Mouse (Mus musculus) stomach, embryonic 14.5 days (tissue): ENCODE results near the gene Ksr2. TPM values are rescaled to one million over a fixed set of nuclear protein-coding genes. Genes with fewer than 3 reads are reported as not detected.

ENCODE experiments used
- ATAC-seq: fragments of 200-750 bp; cut with Nextera tagmentation; 2 replicates; pipeline ENCODE4 v1.8.0; 2017; ENCODE audit warnings: low read depth, moderate TSS enrichment; ENCODE audit not compliant: insufficient number of reproducible peaks, insufficient read depth, low FRiP score
- H3K27ac ChIP-seq: fragments of 300-500 bp; sonication (generic); 2 replicates; pipeline ENCODE4 v1.5.1; 2014; ENCODE audit warnings: mild to moderate bottlenecking, low read length, moderate library complexity, mixed read lengths
- H3K27me3 ChIP-seq: fragments of 300-500 bp; sonication (generic); 2 replicates; pipeline ENCODE4 v1.6.1; 2014; ENCODE audit warnings: low read length, control low read depth, mixed read lengths; ENCODE audit not compliant: control insufficient read depth, insufficient read depth
- H3K36me3 ChIP-seq: fragments of 300-500 bp; sonication (generic); 2 replicates; pipeline ENCODE4 v1.6.1; 2014; ENCODE audit warnings: mild to moderate bottlenecking, control low read depth, low read length, moderate library complexity, mixed read lengths; ENCODE audit not compliant: control insufficient read depth, insufficient read depth
- H3K4me1 ChIP-seq: fragments of 300-500 bp; sonication (generic); 2 replicates; pipeline ENCODE4 v1.6.1; 2014; ENCODE audit warnings: low read length, control low read depth, mixed read lengths; ENCODE audit not compliant: control insufficient read depth, insufficient read depth
- H3K4me2 ChIP-seq: fragments of 300-500 bp; sonication (generic); replicated peaks from 2 replicates; pipeline ENCODE4 v1.6.1; 2014; ENCODE audit warnings: low read depth, low read length, control low read depth
- H3K4me3 ChIP-seq: fragments of 300-500 bp; sonication (generic); 2 replicates; pipeline ENCODE4 v1.5.1; 2014; ENCODE audit warnings: low read depth, low read length, control low read depth
- H3K9ac ChIP-seq: fragments of 300-500 bp; sonication (generic); replicated peaks from 2 replicates; pipeline ENCODE4 v1.6.1; 2014; ENCODE audit warnings: low read depth, mild to moderate bottlenecking, control low read depth, low read length, moderate library complexity, mixed read lengths
- H3K9me3 ChIP-seq: fragments of 300-500 bp; sonication (generic); 2 replicates; pipeline ENCODE4 v1.6.1; 2016; ENCODE audit warnings: low read depth, low read length, control low read depth; ENCODE audit not compliant: control insufficient read depth
- WGBS: fragments of 180-500 bp; shearing (Covaris S2); extraction: QIAGEN DNeasy Blood & Tissue Kit; methylation state at CpG from one replicate; pipeline ENCODE4 v1.1.7; 2014; 5-methylcytosine and 5-hydroxymethylcytosine counted together
- polyA plus RNA-seq: library from polyadenylated mRNA; unstranded; fragments of >200 nt; fragmentation: Nextera tagmentation; extraction: Ambion mirVana; gene quantifications from 2 replicates; pipeline ENCODE4 v1.2.1, GENCODE M21; 2014

Gene Ksr2
- polyA plus RNA-seq, 1 experiment from 2014 or later = 0.69 TPM

DNA sequence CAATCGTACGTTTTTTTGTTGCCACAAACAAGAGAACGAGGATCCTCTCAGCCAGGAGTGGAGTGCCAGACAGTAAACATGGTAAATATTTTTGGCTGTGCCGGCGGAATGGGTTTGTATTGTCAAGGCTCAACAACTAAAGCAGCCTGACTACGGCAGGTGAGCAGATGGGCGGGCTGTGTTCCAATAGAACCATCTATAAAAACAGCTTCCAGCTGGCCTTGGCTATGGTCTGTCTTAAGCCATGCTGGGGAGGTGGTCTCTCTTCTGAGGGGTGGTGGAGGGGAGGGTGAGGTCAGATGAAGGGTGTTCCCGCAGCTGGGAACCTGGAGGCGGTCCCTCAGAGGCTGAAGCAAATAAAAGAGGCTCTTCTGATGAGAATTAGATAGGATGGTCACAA is 142.8 kb downstream of the Ksr2 start:
- Histone ChIP-seq H3K27me3 (no peaks in the 10 kb centered on the region), H3K9ac (no peak overlapping the region), H3K4me2 (no peak overlapping the region), H3K36me3 (no peaks in the 10 kb centered on the region), H3K4me1 (no peaks in the 10 kb centered on the region), H3K27ac (no peak overlapping the region), H3K4me3 (no peak overlapping the region), H3K9me3 (peaks cover 4% of the 10 kb centered on the region; the same call in 1 of the 2 replicates)
- WGBS = 70% methylated on average over 9 of the region's 9 CpGs
- no peak for ATAC-seq

DNA sequence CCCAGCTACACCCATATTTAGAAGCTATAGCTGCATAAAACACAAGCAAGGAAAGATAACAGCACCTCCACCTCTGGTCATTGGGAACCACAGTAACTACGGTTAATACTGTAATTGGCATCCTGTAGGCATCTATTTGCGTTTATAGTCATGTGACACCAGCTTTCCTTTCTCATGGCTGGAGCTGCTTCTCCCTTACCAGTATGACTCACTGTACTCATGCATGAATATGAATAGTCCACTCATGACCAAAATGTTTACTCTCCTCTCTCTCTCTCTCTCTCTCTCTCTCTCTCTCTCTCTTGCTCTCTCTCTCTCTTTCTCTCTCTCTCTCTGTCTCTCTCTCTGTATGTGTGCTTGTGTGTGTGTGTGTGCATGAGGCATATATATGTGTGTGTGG is 147.3 kb downstream of the Ksr2 start:
- no peak for ATAC-seq
- no peaks in the 10 kb centered on the region for H3K36me3 ChIP-seq
- no peak overlapping the region for H3K4me2 ChIP-seq
- no peaks in the 10 kb centered on the region for H3K4me1 ChIP-seq
- H3K27me3 ChIP-seq = no peaks in the 10 kb centered on the region
- no peak overlapping the region for H3K27ac ChIP-seq
- WGBS = 88% methylated on average over 2 of the region's 2 CpGs
- H3K4me3 ChIP-seq = no peak overlapping the region
- H3K9ac ChIP-seq = no peak overlapping the region
- no peaks in the 10 kb centered on the region for H3K9me3 ChIP-seq

DNA sequence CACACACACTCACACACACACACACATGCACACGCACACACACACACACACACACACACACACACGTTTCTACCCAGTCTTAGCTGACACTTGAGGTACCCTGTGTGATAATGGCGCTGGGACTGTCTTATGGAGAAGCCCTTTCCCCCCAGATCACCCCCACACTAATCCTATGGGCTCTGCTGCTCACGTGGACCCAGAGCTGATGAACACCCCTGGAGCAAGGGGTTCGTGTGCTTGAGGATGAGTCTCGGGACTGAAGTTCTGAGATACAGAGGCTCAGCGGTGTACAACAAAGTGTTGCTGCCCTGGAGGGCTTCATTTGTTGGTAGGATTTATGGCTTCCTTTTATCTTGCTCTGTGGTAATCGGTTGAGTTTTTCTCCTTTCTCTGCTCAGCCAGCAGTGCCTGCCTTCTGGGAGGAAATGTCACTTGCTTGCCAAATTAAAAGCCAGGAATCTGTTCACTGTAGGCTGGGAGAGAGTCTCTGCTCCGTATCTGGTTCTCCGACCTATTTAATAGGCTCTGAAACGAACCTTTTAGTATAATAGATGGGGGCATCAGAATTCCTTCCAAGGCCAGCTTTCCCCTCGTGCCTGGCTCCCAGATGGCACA is 152.4 kb downstream of the Ksr2 start:
- H3K36me3 ChIP-seq = no peaks in the 10 kb centered on the region
- no peak for ATAC-seq
- WGBS = 55% methylated on average over 12 of the region's 12 CpGs
- no peak overlapping the region for H3K4me2 ChIP-seq
- no peak overlapping the region for H3K9ac ChIP-seq
- no peaks in the 10 kb centered on the region for H3K27me3 ChIP-seq
- H3K9me3 ChIP-seq = no peaks in the 10 kb centered on the region
- H3K4me1 ChIP-seq = no peaks in the 10 kb centered on the region
- no peak overlapping the region for H3K4me3 ChIP-seq
- no peak overlapping the region for H3K27ac ChIP-seq

DNA sequence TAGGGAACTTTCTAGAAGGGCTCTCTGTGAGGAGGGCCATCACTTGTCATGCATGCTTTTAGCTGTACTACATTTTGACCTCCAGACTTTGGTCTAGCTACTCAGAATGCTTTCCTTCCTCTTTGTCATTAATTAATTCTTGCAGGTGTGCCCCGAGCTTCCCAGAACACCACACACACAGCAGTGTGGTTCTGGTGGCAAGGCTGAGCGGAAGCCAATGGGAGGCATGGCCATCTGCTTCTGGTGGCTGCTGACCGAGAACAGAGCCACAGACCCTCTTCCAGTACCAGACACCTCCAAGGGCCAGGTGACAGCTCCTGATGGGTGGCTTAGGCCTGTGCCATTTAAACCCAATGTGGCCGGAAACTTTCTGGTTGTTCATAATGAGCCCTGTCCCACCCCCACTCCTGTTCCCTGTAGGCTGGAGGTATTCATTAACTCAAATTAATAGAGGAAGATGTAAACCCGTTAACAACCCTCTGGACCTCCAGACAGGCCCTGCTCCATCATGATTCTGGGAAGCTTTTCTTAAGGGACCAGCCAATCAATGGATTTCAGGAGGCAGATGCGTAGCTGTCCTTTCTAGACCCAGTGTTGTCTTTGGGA is 155.5 kb downstream of the Ksr2 start:
- 84% methylated on average over 6 of the region's 6 CpGs for WGBS
- Histone ChIP-seq H3K9me3 (no peaks in the 10 kb centered on the region), H3K27me3 (no peaks in the 10 kb centered on the region), H3K4me3 (no peak overlapping the region), H3K9ac (no peak overlapping the region), H3K4me1 (no peaks in the 10 kb centered on the region), H3K27ac (no peak overlapping the region), H3K36me3 (no peaks in the 10 kb centered on the region), H3K4me2 (no peak overlapping the region)
- ATAC-seq = no peak

DNA sequence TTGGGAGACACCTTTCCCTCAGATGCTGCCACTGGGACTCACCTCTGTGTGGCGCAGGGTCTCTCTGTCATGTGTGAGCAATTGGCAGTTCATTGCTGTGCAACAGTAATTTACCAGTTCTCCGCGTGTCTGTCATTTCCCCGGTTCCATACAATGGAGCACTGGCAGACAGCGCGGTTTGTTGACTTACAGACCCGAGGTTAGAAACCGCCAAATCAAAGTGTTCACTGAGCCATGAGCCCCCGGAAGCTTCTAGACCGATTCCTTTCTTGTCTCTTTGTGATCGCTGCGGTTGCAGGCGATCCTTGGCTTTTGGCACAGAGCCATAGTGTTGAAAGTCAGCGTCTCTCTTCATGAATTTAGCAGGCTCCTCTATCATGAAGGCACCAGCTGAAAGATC is 158.6 kb downstream of the Ksr2 start:
- Histone ChIP-seq H3K4me3 (no peak overlapping the region), H3K27ac (no peak overlapping the region), H3K27me3 (no peaks in the 10 kb centered on the region), H3K36me3 (no peaks in the 10 kb centered on the region), H3K9me3 (no peaks in the 10 kb centered on the region), H3K4me1 (no peaks in the 10 kb centered on the region), H3K4me2 (no peak overlapping the region), H3K9ac (no peak overlapping the region)
- WGBS = 75% methylated on average over 14 of the region's 14 CpGs
- no peak for ATAC-seq

DNA sequence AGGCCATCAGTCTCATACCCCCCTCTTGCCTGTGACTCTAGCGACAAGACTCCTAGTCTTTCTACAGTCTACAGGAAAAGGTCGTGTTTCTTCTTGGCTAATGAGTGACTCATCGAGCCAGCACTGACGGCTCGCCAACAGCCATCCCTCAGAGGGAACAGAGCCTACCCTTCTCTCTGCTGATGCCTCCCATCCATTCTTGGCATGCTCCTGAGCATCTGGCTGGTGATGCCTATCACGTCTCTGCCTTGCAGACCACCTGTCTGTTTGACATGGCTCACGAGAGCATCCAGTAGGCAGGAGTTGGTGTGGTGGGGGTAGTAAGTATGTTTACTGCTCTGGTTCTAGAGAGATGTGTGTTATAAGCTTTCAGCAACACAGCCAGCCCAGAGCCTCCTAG is 161.1 kb downstream of the Ksr2 start:
- H3K4me2 ChIP-seq = no peak overlapping the region
- H3K27ac ChIP-seq = no peak overlapping the region
- no peak overlapping the region for H3K4me3 ChIP-seq
- WGBS = 70% methylated on average over 7 of the region's 7 CpGs
- H3K36me3 ChIP-seq = no peaks in the 10 kb centered on the region
- no peak for ATAC-seq
- no peak overlapping the region for H3K9ac ChIP-seq
- no peaks in the 10 kb centered on the region for H3K27me3 ChIP-seq
- H3K9me3 ChIP-seq = no peaks in the 10 kb centered on the region; the same call in 1 of the 2 replicates
- no peaks in the 10 kb centered on the region for H3K4me1 ChIP-seq

DNA sequence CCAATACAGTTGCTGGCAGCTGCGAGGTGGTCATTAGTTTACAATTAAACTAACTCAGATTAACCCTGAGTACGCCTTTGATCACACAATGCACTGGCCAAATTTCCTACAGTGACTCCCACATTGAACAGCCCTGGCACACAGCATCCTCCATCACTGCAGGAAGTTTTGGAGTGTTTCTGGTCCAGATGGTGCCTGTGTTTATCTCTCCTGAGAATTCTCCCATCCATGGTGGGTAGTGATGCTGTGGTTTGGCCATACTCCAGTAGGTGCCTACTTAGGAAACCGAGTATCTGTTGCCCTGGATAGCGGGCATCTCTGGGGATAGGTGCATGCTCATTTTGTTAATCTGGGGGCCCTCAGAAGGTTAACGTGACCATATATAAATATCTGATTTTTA is 163.8 kb downstream of the Ksr2 start:
- Histone ChIP-seq H3K9me3 (no peaks in the 10 kb centered on the region; the same call in 1 of the 2 replicates), H3K4me3 (no peak overlapping the region), H3K4me2 (no peak overlapping the region), H3K4me1 (no peaks in the 10 kb centered on the region), H3K27me3 (no peaks in the 10 kb centered on the region), H3K9ac (no peak overlapping the region), H3K36me3 (no peaks in the 10 kb centered on the region), H3K27ac (no peak overlapping the region)
- ATAC-seq = no peak
- WGBS = 84% methylated on average over 5 of the region's 5 CpGs

DNA sequence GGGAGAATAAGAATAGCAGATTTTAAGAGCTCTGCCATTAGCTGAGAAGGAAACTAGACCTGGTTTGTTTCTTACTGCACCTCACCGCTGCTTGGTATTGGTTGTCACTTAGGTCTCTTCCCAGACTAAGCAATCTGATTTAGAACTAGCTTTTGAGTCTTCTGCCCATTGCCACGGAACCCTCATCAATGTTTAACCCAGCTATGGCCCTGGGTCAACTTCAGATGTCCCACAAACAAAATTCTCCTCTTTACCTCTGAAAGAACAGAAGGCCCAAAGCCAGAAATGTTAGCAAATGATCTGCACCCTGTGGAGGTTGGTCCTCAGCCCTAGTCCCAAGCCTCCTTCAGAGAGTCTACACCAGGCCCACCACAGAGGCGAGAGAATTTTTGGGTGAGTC is 167.9 kb downstream of the Ksr2 start:
- Histone ChIP-seq H3K27me3 (no peaks in the 10 kb centered on the region), H3K9ac (no peak overlapping the region), H3K4me2 (no peak overlapping the region), H3K4me1 (no peaks in the 10 kb centered on the region), H3K27ac (no peak overlapping the region), H3K9me3 (no peaks in the 10 kb centered on the region; the same call in 1 of the 2 replicates), H3K36me3 (no peaks in the 10 kb centered on the region), H3K4me3 (no peak overlapping the region)
- ATAC-seq = no peak
- WGBS = 75% methylated on average over 3 of the region's 3 CpGs

DNA sequence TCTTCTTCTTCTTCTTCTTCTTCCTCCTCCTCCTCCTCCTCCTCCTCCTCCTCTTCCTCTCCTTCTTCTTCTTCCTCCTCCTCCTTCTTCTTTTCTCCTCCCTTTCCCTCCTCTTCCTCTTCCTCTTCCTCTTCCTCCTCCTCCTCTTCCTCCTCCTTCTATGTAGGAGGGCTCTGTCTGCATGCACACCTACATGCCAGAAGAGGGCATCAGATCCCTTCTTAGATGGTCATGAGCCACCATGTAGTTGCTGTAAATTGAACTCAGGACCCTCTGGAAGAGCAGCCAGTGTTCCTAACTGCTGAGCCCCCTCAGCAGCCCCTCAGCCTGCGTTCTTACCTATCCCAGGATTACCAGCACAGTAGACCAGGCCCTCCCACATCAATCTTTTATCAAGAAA is 170.6 kb downstream of the Ksr2 start:
- no peaks in the 10 kb centered on the region for H3K27me3 ChIP-seq
- no peaks in the 10 kb centered on the region for H3K36me3 ChIP-seq
- no peaks in the 10 kb centered on the region for H3K4me1 ChIP-seq
- 44% methylated on average over 1 of the region's 1 CpGs for WGBS
- H3K9me3 ChIP-seq = no peaks in the 10 kb centered on the region
- no peak for ATAC-seq
- no peak overlapping the region for H3K4me2 ChIP-seq
- H3K9ac ChIP-seq = no peak overlapping the region
- H3K4me3 ChIP-seq = no peak overlapping the region
- no peak overlapping the region for H3K27ac ChIP-seq
